Mouse (Mus musculus): ENCODE measurements around the gene Ear1. TPM values are rescaled to one million over a fixed set of nuclear protein-coding genes. Genes with fewer than 3 reads are reported as not detected.

The Ear1 gene
- total and polyA plus RNA-seq, 2 experiments from 2014 or later: not detected

Other genes with a start within 250 kb of the Ear1 start
- gene Gm8165, start 198.3 kb downstream of the Ear1 start, total RNA-seq (2014; rRNA removed): not detected in 2 replicates
- gene Gm8165, start 198.3 kb downstream of the Ear1 start, polyA plus RNA-seq (2015; fragmentation: Nextera tagmentation; extraction: Ambion mirVana): not detected in 2 replicates
- gene Gm7324, start 177.7 kb downstream of the Ear1 start, total RNA-seq (2014; rRNA removed): 0.33 and 0.52 TPM in 2 replicates
- 0.88 and 1.2 TPM in 2 replicates for gene Gm7324, start 177.7 kb downstream of the Ear1 start, polyA plus RNA-seq (2015; fragmentation: Nextera tagmentation; extraction: Ambion mirVana)
- not detected in 2 replicates for gene Gm16506, start 148.0 kb downstream of the Ear1 start, total RNA-seq (2014; rRNA removed)
- gene Gm16506, start 148.0 kb downstream of the Ear1 start, polyA plus RNA-seq (2015; fragmentation: Nextera tagmentation; extraction: Ambion mirVana): not detected in 2 replicates
- gene Gm6526, start 127.7 kb downstream of the Ear1 start, total RNA-seq (2014; rRNA removed): not detected in 2 replicates
- gene Gm6526, start 127.7 kb downstream of the Ear1 start, polyA plus RNA-seq (2015; fragmentation: Nextera tagmentation; extraction: Ambion mirVana): not detected in 2 replicates
- gene Gm8180, start 90.8 kb downstream of the Ear1 start, total RNA-seq (2014; rRNA removed): not detected in 2 replicates
- gene Gm8180, start 90.8 kb downstream of the Ear1 start, polyA plus RNA-seq (2015; fragmentation: Nextera tagmentation; extraction: Ambion mirVana): not detected in 2 replicates
- gene Ear10, start 48.0 kb upstream of the Ear1 start, total RNA-seq (2014; rRNA removed): not detected in 2 replicates
- not detected in 2 replicates for gene Ear10, start 48.0 kb upstream of the Ear1 start, polyA plus RNA-seq (2015; fragmentation: Nextera tagmentation; extraction: Ambion mirVana)
- 1.9 and 2.4 TPM in 2 replicates for gene Gm8113, start 49.9 kb upstream of the Ear1 start, total RNA-seq (2014; rRNA removed)
- 2.4 and 2.5 TPM in 2 replicates for gene Gm8113, start 49.9 kb upstream of the Ear1 start, polyA plus RNA-seq (2015; fragmentation: Nextera tagmentation; extraction: Ambion mirVana)
- not detected in 2 replicates for gene Ang5, start 81.6 kb upstream of the Ear1 start, total RNA-seq (2014; rRNA removed)
- not detected in 2 replicates for gene Ang5, start 81.6 kb upstream of the Ear1 start, polyA plus RNA-seq (2015; fragmentation: Nextera tagmentation; extraction: Ambion mirVana)
- not detected in 2 replicates for gene Ang6, start 126.8 kb upstream of the Ear1 start, total RNA-seq (2014; rRNA removed)
- gene Ang6, start 126.8 kb upstream of the Ear1 start, polyA plus RNA-seq (2015; fragmentation: Nextera tagmentation; extraction: Ambion mirVana): not detected in 2 replicates
- not detected in 2 replicates for gene Ear2, start 227.1 kb upstream of the Ear1 start, total RNA-seq (2014; rRNA removed)
- not detected in 2 replicates for gene Ear2, start 227.1 kb upstream of the Ear1 start, polyA plus RNA-seq (2015; fragmentation: Nextera tagmentation; extraction: Ambion mirVana)
- gene Gm3327, start 248.3 kb upstream of the Ear1 start, total RNA-seq (2014; rRNA removed): not detected in 2 replicates
- not detected in 2 replicates for gene Gm3327, start 248.3 kb upstream of the Ear1 start, polyA plus RNA-seq (2015; fragmentation: Nextera tagmentation; extraction: Ambion mirVana)